Mouse (Mus musculus) intestine, postnatal 0 days (tissue): ENCODE results near the gene Tepp. TPM values are rescaled to one million over a fixed set of nuclear protein-coding genes. Genes with fewer than 3 reads are reported as not detected.

ENCODE experiments used
- ATAC-seq: fragments of 200-750 bp; cut with Nextera tagmentation; 2 replicates; pipeline ENCODE4 v1.8.0; 2017; ENCODE audit warnings: mild to moderate bottlenecking, moderate TSS enrichment, moderate library complexity
- H3K27ac ChIP-seq: fragments of 300-500 bp; sonication (generic); 2 replicates; pipeline ENCODE4 v1.5.1; 2014; ENCODE audit warnings: mild to moderate bottlenecking, low read depth, low read length, moderate library complexity
- H3K27me3 ChIP-seq: fragments of 300-500 bp; sonication (generic); replicated peaks from 2 replicates; pipeline ENCODE4 v1.6.1; 2014; ENCODE audit warnings: low read length, mixed read lengths; ENCODE audit not compliant: control insufficient read depth, insufficient read depth
- H3K36me3 ChIP-seq: fragments of 300-500 bp; sonication (generic); 2 replicates; pipeline ENCODE4 v1.6.1; 2014; ENCODE audit warnings: mild to moderate bottlenecking, moderate library complexity; ENCODE audit not compliant: control insufficient read depth, insufficient read depth
- H3K4me1 ChIP-seq: fragments of 300-500 bp; sonication (generic); replicated peaks from 2 replicates; pipeline ENCODE4 v1.6.1; 2014; ENCODE audit warnings: antibody characterized with exemption, low read length, mixed read lengths; ENCODE audit not compliant: control insufficient read depth, insufficient read depth
- H3K4me2 ChIP-seq: fragments of 300-500 bp; sonication (generic); replicated peaks from 2 replicates; pipeline ENCODE4 v1.6.1; 2014; ENCODE audit warnings: low read depth, mild to moderate bottlenecking, moderate library complexity
- H3K4me3 ChIP-seq: fragments of 300-500 bp; sonication (generic); 2 replicates; pipeline ENCODE4 v1.5.1; 2014; ENCODE audit warnings: low read depth, low read length
- H3K9ac ChIP-seq: fragments of 300-500 bp; sonication (generic); 2 replicates; pipeline ENCODE4 v1.6.1; 2014; ENCODE audit warnings: mild to moderate bottlenecking, low read depth, low read length
- H3K9me3 ChIP-seq: fragments of 300-500 bp; sonication (generic); 2 replicates; pipeline ENCODE4 v1.6.1; 2016; ENCODE audit warnings: mixed run types; ENCODE audit not compliant: control insufficient read depth
- CTCF ChIP-seq: sonication (generic); IDR thresholded peaks from 2 replicates; pipeline ENCODE4 v1.5.1; 2016; ENCODE audit warnings: low read depth, mild to moderate bottlenecking, control low read depth, antibody characterized with exemption, moderate library complexity
- WGBS: fragments of 180-500 bp; shearing (Covaris S2); extraction: QIAGEN DNeasy Blood & Tissue Kit; methylation state at CpG from one replicate; pipeline ENCODE4 v1.1.7; 2014; 5-methylcytosine and 5-hydroxymethylcytosine counted together
- polyA plus RNA-seq: library from polyadenylated mRNA; unstranded; fragments of >200 nt; fragmentation: Nextera tagmentation; extraction: Ambion mirVana; gene quantifications from 2 replicates; pipeline ENCODE4 v1.2.1, GENCODE M21; 2015

The Tepp gene
- polyA plus RNA-seq, 1 experiment from 2014 or later: not detected

- Histone ChIP-seq H3K9me3 (no peaks in the 10 kb centered on the region), H3K27ac (peak overlapping the region; percentile 15; the same call in 1 of the 2 replicates), H3K4me3 (peak overlapping the region; percentile 16; the same call in 1 of the 2 replicates), H3K4me1 (no peaks in the 10 kb centered on the region; the same call in 1 of the 2 replicates), H3K36me3 (peaks cover 22% of the 10 kb centered on the region; the same call in 1 of the 2 replicates), H3K9ac (peak overlapping the region; percentile 17; the same call in 1 of the 2 replicates), H3K4me2 (peak overlapping the region; percentile 57), H3K27me3 (no peaks in the 10 kb centered on the region)
- TF ChIP-seq CTCF: no peak
- 48% methylated on average over 20 of the region's 20 CpGs for WGBS
- peak; percentile 61 for ATAC-seq
Observed at GRCm38 (mm10) chr8:95369581-95370326, 59.4 kb downstream of the Tepp start.

GRCm38 (mm10) chr8:95373389-95374002 lies 63.1 kb downstream of the Tepp start:
- H3K27ac ChIP-seq: no peak overlapping the region
- 56% methylated on average over 12 of the region's 12 CpGs for WGBS
- no peak overlapping the region for H3K4me2 ChIP-seq
- no peak for TF ChIP-seq CTCF
- H3K4me3 ChIP-seq: no peak overlapping the region
- H3K4me1 ChIP-seq: no peaks in the 10 kb centered on the region; the same call in 1 of the 2 replicates
- H3K9ac ChIP-seq: no peak overlapping the region
- no peaks in the 10 kb centered on the region for H3K27me3 ChIP-seq
- H3K9me3 ChIP-seq: no peaks in the 10 kb centered on the region
- peaks cover 22% of the 10 kb centered on the region; the same call in 1 of the 2 replicates for H3K36me3 ChIP-seq
- no peak for ATAC-seq

- Histone ChIP-seq H3K4me3 (no peak overlapping the region), H3K27me3 (no peaks in the 10 kb centered on the region), H3K27ac (no peak overlapping the region), H3K9ac (no peak overlapping the region), H3K36me3 (peaks cover 20% of the 10 kb centered on the region; the same call in 1 of the 2 replicates), H3K4me2 (no peak overlapping the region), H3K4me1 (no peaks in the 10 kb centered on the region; the same call in 1 of the 2 replicates), H3K9me3 (no peaks in the 10 kb centered on the region)
- WGBS: 72% methylated on average over 3 of the region's 3 CpGs
- TF ChIP-seq CTCF: no peak
- ATAC-seq: no peak
Observed at GRCm38 (mm10) chr8:95374429-95374828, 64.1 kb downstream of the Tepp start.

- no peak for ATAC-seq
Observed at GRCm38 (mm10) chr8:95375374-95375930, 65.1 kb downstream of the Tepp start.

More at GRCm38 (mm10) chr8:95375374-95375930, 65.1 kb downstream of the Tepp start:
- Histone ChIP-seq H3K4me3 (no peak overlapping the region), H3K27me3 (no peaks in the 10 kb centered on the region), H3K4me1 (no peaks in the 10 kb centered on the region; the same call in 1 of the 2 replicates), H3K9ac (no peak overlapping the region), H3K27ac (no peak overlapping the region), H3K9me3 (no peaks in the 10 kb centered on the region), H3K36me3 (peaks cover 10% of the 10 kb centered on the region; the same call in 1 of the 2 replicates), H3K4me2 (no peak overlapping the region)
- 76% methylated on average over 7 of the region's 7 CpGs for WGBS
- no peak for TF ChIP-seq CTCF

Other genes with a start within 250 kb of the Tepp start
- gene Katnb1, start 229.4 kb upstream of the Tepp start, polyA plus RNA-seq: 12.7 and 14.2 TPM in 2 replicates
- gene Kifc3, start 107.8 kb upstream of the Tepp start, polyA plus RNA-seq: 20.9 and 21.1 TPM in 2 replicates
- 0.63 and 0.94 TPM in 2 replicates for gene Cngb1, start 4.0 kb upstream of the Tepp start, polyA plus RNA-seq
- gene Zfp319, start 21.4 kb downstream of the Tepp start, polyA plus RNA-seq: 2.2 and 2.3 TPM in 2 replicates
- gene Usb1, start 21.7 kb downstream of the Tepp start, polyA plus RNA-seq: 22.3 and 25.6 TPM in 2 replicates
- gene Mmp15, start 41.7 kb downstream of the Tepp start, polyA plus RNA-seq: 9.9 and 11.9 TPM in 2 replicates
- 61.5 and 62.2 TPM in 2 replicates for gene Cfap20, start 124.3 kb downstream of the Tepp start, polyA plus RNA-seq
- 6.7 and 7.2 TPM in 2 replicates for gene Csnk2a2, start 179.5 kb downstream of the Tepp start, polyA plus RNA-seq
- gene Ccdc113, start 223.5 kb downstream of the Tepp start, polyA plus RNA-seq: 0.14 and 0.20 TPM in 2 replicates